Mouse (Mus musculus): ENCODE data around the gene Schip1. TPM values are rescaled to one million over a fixed set of nuclear protein-coding genes. Genes with fewer than 3 reads are reported as not detected.

The Schip1 gene
- polyA plus RNA-seq, 2 experiments, result 1.1 to 1.6 TPM

DNA sequence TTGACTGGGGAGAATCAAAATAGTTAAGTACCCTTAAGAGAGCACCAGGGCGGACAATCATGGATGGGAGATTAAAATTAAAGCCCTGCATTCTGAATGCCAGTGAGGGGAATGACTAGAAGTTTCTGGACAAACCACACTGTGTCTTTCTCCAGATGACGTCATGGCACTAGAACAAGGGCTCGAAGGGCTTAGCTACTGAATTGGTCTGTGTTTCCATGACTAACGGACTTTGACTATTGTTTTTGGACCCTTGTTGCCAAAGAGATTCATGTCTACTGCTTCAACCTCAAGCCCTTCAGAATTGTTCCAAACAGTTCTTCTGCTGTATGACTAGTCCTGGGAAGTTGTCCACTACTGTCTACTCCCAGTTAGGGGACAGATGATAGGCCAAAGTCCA is 467.3 kb downstream of the Schip1 start:
- no peaks in the 10 kb centered on the region for H3K4me1 ChIP-seq (replicated peaks; ENCODE audit: control insufficient read depth in 2 of 2, insufficient read depth in 2 of 2, low read length in 1 of 2)
- ATAC-seq (ENCODE audit: insufficient read depth) (no peak), DNase-seq (ENCODE audit: low read depth in 3 of 3, low spot score in 3 of 3) (no peak)
- H3K36me3 ChIP-seq (replicated peaks; ENCODE audit: control insufficient read depth, insufficient read depth, low read depth), result no peaks in the 10 kb centered on the region
- H3K27me3 ChIP-seq (ENCODE audit: control insufficient read depth, insufficient read depth, low read length), result no peaks in the 10 kb centered on the region
- no peak overlapping the region for H3K4me2 ChIP-seq (ENCODE audit: low read depth)
- H3K9me3 ChIP-seq (ENCODE audit: control insufficient read depth, low read length), result no peaks in the 10 kb centered on the region
- no peak overlapping the region for H3K27ac ChIP-seq
- WGBS (ENCODE audit: insufficient replicate concordance), result 63% methylated on average over 4 of the region's 4 CpGs
- no peak overlapping the region for H3K9ac ChIP-seq (replicated peaks)
- no peak overlapping the region for H3K4me3 ChIP-seq (ENCODE audit: insufficient read depth in 1 of 2, low read depth in 2 of 2, low read length in 2 of 2)
- no peak for TF ChIP-seq EP300 (IDR thresholded peaks at IDR 0.05; ENCODE audit: low read depth)
- no peak for TF ChIP-seq CTCF (IDR thresholded peaks at IDR 0.05; ENCODE audit: low read depth)

DNA sequence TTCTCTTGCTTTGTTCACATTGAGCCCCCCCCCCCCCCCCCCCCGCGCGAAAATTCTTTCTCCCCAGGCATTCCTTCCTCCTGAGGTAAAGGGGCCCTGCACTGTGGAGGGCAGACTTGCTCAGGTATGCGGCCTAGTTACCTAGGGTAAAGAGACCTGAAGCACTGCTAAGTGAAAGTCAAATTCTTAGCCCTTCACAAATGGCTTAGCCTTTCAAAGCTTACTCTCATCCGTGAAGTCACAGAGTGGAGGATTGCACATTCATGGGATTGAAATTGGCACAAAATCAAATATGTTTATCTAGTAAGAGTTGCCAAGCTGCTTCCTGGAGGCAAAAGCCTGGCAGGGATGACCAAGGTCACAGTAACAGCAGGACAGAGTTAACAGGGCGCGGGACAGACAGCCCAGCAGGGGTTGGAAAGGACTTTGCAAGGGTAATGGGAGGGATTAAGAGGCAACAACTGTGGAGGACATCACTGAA is 470.0 kb downstream of the Schip1 start:
- Histone ChIP-seq H3K27ac (no peak overlapping the region), H3K27me3 (ENCODE audit: control insufficient read depth, insufficient read depth, low read length) (no peaks in the 10 kb centered on the region), H3K4me1 (replicated peaks; ENCODE audit: control insufficient read depth in 2 of 2, insufficient read depth in 2 of 2, low read length in 1 of 2) (no peaks in the 10 kb centered on the region), H3K36me3 (replicated peaks; ENCODE audit: control insufficient read depth, insufficient read depth, low read depth) (no peaks in the 10 kb centered on the region), H3K9me3 (ENCODE audit: control insufficient read depth, low read length) (no peaks in the 10 kb centered on the region), H3K4me2 (ENCODE audit: low read depth) (no peak overlapping the region), H3K4me3 (ENCODE audit: insufficient read depth in 1 of 2, low read depth in 2 of 2, low read length in 2 of 2) (no peak overlapping the region), H3K9ac (replicated peaks) (no peak overlapping the region)
- no peak for TF ChIP-seq EP300 (IDR thresholded peaks at IDR 0.05; ENCODE audit: low read depth)
- no peak for TF ChIP-seq CTCF (IDR thresholded peaks at IDR 0.05; ENCODE audit: low read depth)
- no peak for DNase-seq (ENCODE audit: low read depth in 3 of 3, low spot score in 3 of 3)
- 60% methylated on average over 4 of the region's 7 CpGs for WGBS (ENCODE audit: insufficient replicate concordance)
- no peak for ATAC-seq (ENCODE audit: insufficient read depth)

DNA sequence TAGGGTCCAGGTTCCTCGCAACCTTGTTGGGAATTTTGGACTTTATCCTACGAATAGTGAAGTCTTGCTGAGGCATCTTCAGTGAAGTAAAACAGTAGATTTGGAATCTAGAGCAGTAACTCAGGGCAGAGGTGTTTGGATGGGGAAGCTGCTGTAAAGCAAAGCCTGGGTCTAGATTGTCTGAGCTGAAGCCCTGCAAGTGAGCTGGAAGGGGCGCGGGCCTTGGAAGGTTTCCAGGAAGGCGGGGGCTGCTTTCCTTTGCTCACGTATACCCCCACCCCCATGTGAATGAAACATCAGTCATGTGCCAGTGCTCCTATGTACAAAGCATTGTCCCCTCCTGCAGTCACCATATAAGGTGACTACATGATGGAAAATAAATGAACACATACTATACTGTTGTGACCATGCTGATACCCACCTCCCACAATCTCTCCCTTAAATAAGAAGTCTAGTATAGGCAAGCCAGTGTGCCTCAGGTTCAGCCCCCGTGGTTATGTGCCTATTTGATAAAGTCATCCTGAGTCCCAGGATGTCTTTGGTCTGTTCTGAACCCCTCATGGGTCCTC is 470.6 kb downstream of the Schip1 start:
- H3K27me3 ChIP-seq (ENCODE audit: control insufficient read depth, insufficient read depth, low read length), result no peaks in the 10 kb centered on the region
- H3K9me3 ChIP-seq (ENCODE audit: control insufficient read depth, low read length), result no peaks in the 10 kb centered on the region
- no peaks in the 10 kb centered on the region for H3K4me1 ChIP-seq (replicated peaks; ENCODE audit: control insufficient read depth in 2 of 2, insufficient read depth in 2 of 2, low read length in 1 of 2)
- 60% methylated on average over 7 of the region's 7 CpGs for WGBS (ENCODE audit: insufficient replicate concordance)
- DNase-seq (ENCODE audit: low read depth in 3 of 3, low spot score in 3 of 3), result no peak
- H3K4me3 ChIP-seq (ENCODE audit: insufficient read depth in 1 of 2, low read depth in 2 of 2, low read length in 2 of 2), result no peak overlapping the region
- no peak for ATAC-seq (ENCODE audit: insufficient read depth)
- H3K4me2 ChIP-seq (ENCODE audit: low read depth), result no peak overlapping the region
- TF ChIP-seq EP300 (IDR thresholded peaks at IDR 0.05; ENCODE audit: low read depth) (no peak), CTCF (IDR thresholded peaks at IDR 0.05; ENCODE audit: low read depth) (no peak)
- no peak overlapping the region for H3K27ac ChIP-seq
- H3K36me3 ChIP-seq (replicated peaks; ENCODE audit: control insufficient read depth, insufficient read depth, low read depth), result no peaks in the 10 kb centered on the region
- H3K9ac ChIP-seq (replicated peaks), result no peak overlapping the region

DNA sequence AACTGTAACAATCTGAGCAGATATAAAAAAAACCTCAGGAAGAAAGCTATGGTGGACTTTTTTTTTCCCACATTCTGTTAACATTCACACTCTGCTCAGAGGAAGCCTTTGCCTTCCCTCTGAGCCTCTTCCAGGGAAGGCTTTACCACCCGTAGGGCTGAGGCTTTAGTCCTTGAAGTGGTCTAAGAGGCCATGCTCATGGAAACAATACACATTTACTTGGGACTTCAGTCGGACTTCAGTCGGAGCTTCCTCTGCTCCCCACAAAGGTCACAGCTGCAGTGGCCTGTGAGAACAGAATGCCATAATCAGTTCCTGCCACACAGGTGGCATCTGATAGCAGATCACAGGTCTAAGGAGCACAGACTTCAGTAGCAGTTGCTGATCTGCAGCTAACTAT is 471.5 kb downstream of the Schip1 start:
- no peak overlapping the region for H3K27ac ChIP-seq
- H3K36me3 ChIP-seq (replicated peaks; ENCODE audit: control insufficient read depth, insufficient read depth, low read depth), result no peaks in the 10 kb centered on the region
- ATAC-seq (ENCODE audit: insufficient read depth), result no peak
- no peak for DNase-seq (ENCODE audit: low read depth in 3 of 3, low spot score in 3 of 3)
- WGBS (ENCODE audit: insufficient replicate concordance), result 49% methylated on average over 3 of the region's 3 CpGs
- no peaks in the 10 kb centered on the region for H3K4me1 ChIP-seq (replicated peaks; ENCODE audit: control insufficient read depth in 2 of 2, insufficient read depth in 2 of 2, low read length in 1 of 2)
- no peaks in the 10 kb centered on the region for H3K27me3 ChIP-seq (ENCODE audit: control insufficient read depth, insufficient read depth, low read length)
- no peak overlapping the region for H3K4me3 ChIP-seq (ENCODE audit: insufficient read depth in 1 of 2, low read depth in 2 of 2, low read length in 2 of 2)
- H3K9me3 ChIP-seq (ENCODE audit: control insufficient read depth, low read length), result no peaks in the 10 kb centered on the region
- H3K4me2 ChIP-seq (ENCODE audit: low read depth), result no peak overlapping the region
- TF ChIP-seq EP300 (IDR thresholded peaks at IDR 0.05; ENCODE audit: low read depth) (no peak), CTCF (IDR thresholded peaks at IDR 0.05; ENCODE audit: low read depth) (no peak)
- H3K9ac ChIP-seq (replicated peaks), result no peak overlapping the region

DNA sequence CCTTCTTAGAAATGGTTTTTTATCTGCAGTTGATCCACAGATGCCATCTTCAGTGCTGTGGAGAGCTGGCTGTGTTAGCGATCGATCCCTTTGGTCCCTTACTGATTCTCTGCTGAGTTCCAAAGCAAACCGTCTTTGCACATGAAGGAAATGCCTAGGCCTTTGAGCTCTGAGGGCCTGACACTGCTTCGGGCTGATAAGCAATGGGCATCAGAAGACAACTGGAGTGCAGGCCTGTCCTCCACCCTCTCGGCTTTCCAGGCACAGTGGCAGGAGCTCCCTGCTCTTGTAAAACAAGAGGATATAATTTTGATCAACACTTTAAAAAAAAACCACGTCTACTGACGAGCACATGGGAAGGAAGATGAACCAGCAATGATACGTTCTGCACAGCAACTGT is 477.1 kb downstream of the Schip1 start:
- peak; percentile 59; the same call in 1 of the 2 replicates for ATAC-seq (ENCODE audit: insufficient read depth)
- Histone ChIP-seq H3K36me3 (replicated peaks; ENCODE audit: control insufficient read depth, insufficient read depth, low read depth) (no peaks in the 10 kb centered on the region), H3K9ac (replicated peaks) (no peak overlapping the region), H3K4me1 (replicated peaks; ENCODE audit: control insufficient read depth in 2 of 2, insufficient read depth in 2 of 2, low read length in 1 of 2) (peaks cover 0 to 10% of the 10 kb centered on the region in 2 experiments; a peak in 2 of 4 replicates), H3K27me3 (ENCODE audit: control insufficient read depth, insufficient read depth, low read length) (no peaks in the 10 kb centered on the region), H3K27ac (no peak overlapping the region), H3K4me3 (ENCODE audit: insufficient read depth in 1 of 2, low read depth in 2 of 2, low read length in 2 of 2) (no peak overlapping the region), H3K4me2 (ENCODE audit: low read depth) (no peak overlapping the region), H3K9me3 (ENCODE audit: control insufficient read depth, low read length) (no peaks in the 10 kb centered on the region)
- WGBS (ENCODE audit: insufficient replicate concordance), result 23% methylated on average over 8 of the region's 8 CpGs
- peak in 1 of 3 experiments; percentile 6 for DNase-seq (ENCODE audit: low read depth in 3 of 3, low spot score in 3 of 3)
- TF ChIP-seq CTCF (IDR thresholded peaks at IDR 0.05; ENCODE audit: low read depth), result no peak
- no peak for TF ChIP-seq EP300 (IDR thresholded peaks at IDR 0.05; ENCODE audit: low read depth)
